Mouse (Mus musculus) embryonic facial prominence, embryonic 11.5 days (tissue): Measurements from ENCODE around the gene Pin1. TPM values are rescaled to one million over a fixed set of nuclear protein-coding genes. Genes with fewer than 3 reads are reported as not detected.

Source experiments
- ATAC-seq: fragments of 200-750 bp; cut with Nextera tagmentation; replicated peaks from 2 replicates; pipeline ENCODE4 v1.8.0; 2017; ENCODE audit warnings: low read depth; ENCODE audit not compliant: insufficient number of reproducible peaks, low FRiP score, low TSS enrichment
- DNase-seq: peaks from one replicate; pipeline ENCODE4 v3.0.0-alpha.2; 2015; ENCODE audit warnings: low spot score
- H3K27ac ChIP-seq: fragments of 300-500 bp; sonication (generic); replicated peaks from 2 replicates; pipeline ENCODE4 v1.5.1; 2014; ENCODE audit warnings: mild to moderate bottlenecking, low read depth, low read length, control low read depth
- H3K27me3 ChIP-seq: fragments of 300-500 bp; sonication (generic); 2 replicates; pipeline ENCODE4 v1.6.1; 2014; ENCODE audit warnings: mild to moderate bottlenecking, low read length, moderate library complexity, mixed read lengths; ENCODE audit not compliant: control insufficient read depth, insufficient read depth
- H3K36me3 ChIP-seq: fragments of 300-500 bp; sonication (generic); replicated peaks from 2 replicates; pipeline ENCODE4 v1.6.1; 2014; ENCODE audit warnings: low read depth, mild to moderate bottlenecking, low read length, moderate library complexity, mixed read lengths; ENCODE audit not compliant: control insufficient read depth, insufficient read depth
- H3K4me1 ChIP-seq: fragments of 300-500 bp; sonication (generic); 2 replicates; pipeline ENCODE4 v1.6.1; 2014; ENCODE audit warnings: low read length, mixed read lengths; ENCODE audit not compliant: control insufficient read depth, insufficient read depth
- H3K4me2 ChIP-seq: fragments of 300-500 bp; sonication (generic); 2 replicates; pipeline ENCODE4 v1.6.1; 2014; ENCODE audit warnings: low read depth, mild to moderate bottlenecking, control low read depth, low read length, moderate library complexity
- H3K4me3 ChIP-seq: fragments of 300-500 bp; sonication (generic); 2 replicates; pipeline ENCODE4 v1.5.1; 2014; ENCODE audit warnings: low read depth, low read length, control low read depth
- H3K9ac ChIP-seq: fragments of 300-500 bp; sonication (generic); replicated peaks from 2 replicates; pipeline ENCODE4 v1.6.1; 2014; ENCODE audit warnings: mild to moderate bottlenecking, control low read depth, low read length
- H3K9me3 ChIP-seq: fragments of 300-500 bp; sonication (generic); replicated peaks from 2 replicates; pipeline ENCODE4 v1.6.1; 2016; ENCODE audit warnings: mild to moderate bottlenecking, low read length, inconsistent platforms, mixed read lengths; ENCODE audit not compliant: control insufficient read depth
- WGBS: fragments of 180-500 bp; shearing (Covaris S2); extraction: QIAGEN DNeasy Blood & Tissue Kit; methylation state at CpG from one replicate; pipeline ENCODE4 v1.1.7; 2014; 5-methylcytosine and 5-hydroxymethylcytosine counted together
- polyA plus RNA-seq: library from polyadenylated mRNA; unstranded; fragments of >200 nt; fragmentation: Nextera tagmentation; extraction: Ambion mirVana; gene quantifications from 2 replicates; pipeline ENCODE4 v1.2.1, GENCODE M21; 2014

The Pin1 gene
- polyA plus RNA-seq, 1 experiment from 2014 or later: 59.5 TPM

DNA sequence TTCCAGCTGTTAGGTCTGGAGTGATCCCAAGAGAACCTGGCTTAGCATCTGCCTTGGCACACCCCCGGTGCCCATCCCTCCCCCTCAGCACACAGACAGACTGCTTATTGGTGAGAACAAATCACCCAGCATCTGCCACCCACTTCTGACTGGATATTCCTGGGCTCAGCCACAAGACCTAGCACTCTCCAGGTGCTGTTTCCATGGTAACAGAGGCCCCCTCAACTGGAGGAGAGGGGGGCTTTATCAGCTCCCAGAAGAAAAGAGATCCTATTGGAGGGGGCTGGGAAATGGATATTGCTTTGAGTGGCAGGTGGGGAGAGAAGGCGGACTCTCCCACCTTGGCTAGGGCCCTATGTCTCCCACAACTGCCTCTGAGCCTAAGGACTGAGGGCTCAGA lies 12.1 kb downstream of the Pin1 start:
- H3K4me3 ChIP-seq: no peak overlapping the region
- 0 out of 2 replicates have a peak, but pooled peaks have one; percentile 10 for ATAC-seq
- no peak overlapping the region for H3K4me2 ChIP-seq
- H3K27ac ChIP-seq: no peak overlapping the region
- no peaks in the 10 kb centered on the region for H3K27me3 ChIP-seq
- DNase-seq: no peak
- no peaks in the 10 kb centered on the region for H3K9me3 ChIP-seq
- H3K4me1 ChIP-seq: no peaks in the 10 kb centered on the region
- peaks cover 7% of the 10 kb centered on the region; the same call in 1 of the 2 replicates for H3K36me3 ChIP-seq
- WGBS: 90% methylated on average over 2 of the region's 2 CpGs
- H3K9ac ChIP-seq: no peak overlapping the region

DNA sequence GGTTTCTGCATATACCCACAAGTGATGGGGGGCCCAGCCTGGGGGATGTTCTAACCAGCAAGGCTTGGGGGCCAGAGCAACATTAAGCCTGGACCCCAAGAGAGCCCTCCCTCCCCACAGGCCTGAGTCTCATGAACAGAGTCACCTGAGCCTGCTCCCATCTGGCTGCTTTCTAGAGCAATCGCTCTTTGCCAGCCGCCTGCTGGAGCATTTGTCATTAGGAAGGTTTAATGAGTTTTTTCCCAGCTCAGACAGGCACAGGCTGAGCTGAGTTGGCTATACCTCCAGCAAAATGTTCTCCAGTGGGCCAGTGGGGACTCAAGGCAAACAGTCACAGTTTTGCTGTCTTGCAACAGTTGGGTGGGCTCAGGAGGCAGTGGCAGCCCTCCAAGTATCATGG lies 12.5 kb downstream of the Pin1 start:
- WGBS: 76% methylated on average over 2 of the region's 2 CpGs
- Histone ChIP-seq H3K36me3 (peaks cover 7% of the 10 kb centered on the region; the same call in 1 of the 2 replicates), H3K4me3 (no peak overlapping the region), H3K27ac (no peak overlapping the region), H3K27me3 (no peaks in the 10 kb centered on the region), H3K4me2 (no peak overlapping the region), H3K4me1 (no peaks in the 10 kb centered on the region), H3K9ac (no peak overlapping the region), H3K9me3 (no peaks in the 10 kb centered on the region)
- ATAC-seq: no peak
- no peak for DNase-seq

DNA sequence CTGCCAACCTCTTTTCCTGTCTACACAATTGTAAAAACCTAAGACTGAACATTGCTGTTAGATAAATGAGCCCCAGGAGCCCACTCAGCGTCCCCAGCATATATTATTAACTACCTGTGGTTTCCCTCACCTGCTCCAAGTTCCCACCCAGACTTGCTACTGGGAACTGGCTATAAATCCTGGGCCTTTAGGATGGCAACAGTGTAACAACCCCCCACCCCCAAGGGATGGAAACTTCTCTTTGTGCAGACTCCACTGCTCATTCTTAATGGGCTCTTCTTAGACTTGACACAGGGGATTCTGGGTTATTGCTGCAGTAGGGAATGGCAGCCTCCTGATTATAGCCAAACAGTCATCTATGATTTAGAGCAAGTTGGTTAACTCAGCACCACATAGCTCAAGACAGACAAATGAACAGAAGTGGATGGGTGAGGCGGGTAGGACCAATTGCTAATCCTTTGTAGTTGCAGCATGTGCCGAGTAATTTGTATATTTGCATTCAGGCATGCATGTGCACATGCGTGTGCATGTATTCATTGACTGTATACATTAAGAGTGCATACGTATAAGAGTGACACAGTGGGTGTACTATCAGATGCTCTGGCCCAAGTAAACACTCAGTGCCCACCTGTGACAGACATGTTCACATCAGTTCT lies 13.2 kb downstream of the Pin1 start:
- Histone ChIP-seq H3K27ac (no peak overlapping the region), H3K9ac (no peak overlapping the region), H3K9me3 (no peaks in the 10 kb centered on the region), H3K36me3 (peaks cover 7% of the 10 kb centered on the region; the same call in 1 of the 2 replicates), H3K4me3 (no peak overlapping the region), H3K4me2 (no peak overlapping the region), H3K4me1 (no peaks in the 10 kb centered on the region), H3K27me3 (no peaks in the 10 kb centered on the region)
- 75% methylated on average over 5 of the region's 5 CpGs for WGBS
- no peak for ATAC-seq
- DNase-seq: no peak

DNA sequence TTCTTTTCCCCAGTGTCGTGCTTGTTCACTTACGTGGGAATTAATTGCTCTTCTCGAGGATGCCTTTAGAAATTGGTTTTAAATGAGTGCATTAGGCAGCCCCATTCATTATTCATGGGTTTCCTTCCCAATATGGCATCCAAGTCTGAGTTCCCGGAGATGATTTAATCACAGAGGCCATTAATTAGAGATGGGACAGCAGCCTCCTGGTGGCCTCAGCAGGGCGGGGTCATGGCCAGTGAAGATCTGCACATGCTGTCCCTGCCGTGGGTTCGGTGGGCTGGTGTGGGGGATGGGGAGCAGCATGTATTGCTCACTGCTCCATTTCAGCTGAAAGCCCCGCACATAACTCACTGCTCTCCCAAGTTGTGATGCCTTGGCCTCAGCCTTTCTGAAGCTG lies 14.0 kb downstream of the Pin1 start:
- Histone ChIP-seq H3K4me1 (no peaks in the 10 kb centered on the region), H3K9me3 (no peaks in the 10 kb centered on the region), H3K4me3 (no peak overlapping the region), H3K36me3 (peaks cover 7% of the 10 kb centered on the region; the same call in 1 of the 2 replicates), H3K27me3 (no peaks in the 10 kb centered on the region), H3K9ac (no peak overlapping the region), H3K27ac (no peak overlapping the region), H3K4me2 (no peak overlapping the region)
- WGBS: 36% methylated on average over 8 of the region's 8 CpGs
- no peak for ATAC-seq
- no peak for DNase-seq

DNA sequence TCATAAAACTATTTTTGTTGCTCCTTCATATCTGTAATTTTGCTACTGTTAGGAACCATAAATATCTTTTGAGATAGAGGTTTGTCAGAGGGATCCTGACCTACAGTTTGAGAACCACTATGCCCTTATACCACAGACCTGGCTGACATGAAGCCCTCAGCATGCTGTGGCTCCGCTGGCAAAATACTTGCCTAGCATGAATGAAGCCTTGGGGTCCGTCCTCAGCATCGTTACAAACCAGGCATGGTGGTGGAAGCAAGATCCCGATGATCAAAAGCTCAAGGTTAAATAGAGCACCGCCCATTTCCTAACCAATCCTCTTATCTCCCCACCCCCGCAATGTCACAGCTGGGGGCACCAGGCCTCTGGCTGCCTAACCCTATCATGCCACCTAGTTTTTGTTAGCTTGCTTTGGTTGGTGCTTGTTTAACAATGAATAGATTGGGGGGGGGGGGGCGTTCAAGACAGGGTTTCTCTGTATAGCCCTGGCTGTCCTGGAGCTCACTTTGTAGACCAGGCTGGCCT lies 14.7 kb downstream of the Pin1 start:
- H3K27ac ChIP-seq: no peak overlapping the region
- ATAC-seq (no peak), DNase-seq (no peak)
- peaks cover 6% of the 10 kb centered on the region; the same call in 1 of the 2 replicates for H3K36me3 ChIP-seq
- WGBS: 14% methylated on average over 7 of the region's 7 CpGs
- H3K9ac ChIP-seq: no peak overlapping the region
- no peaks in the 10 kb centered on the region for H3K27me3 ChIP-seq
- no peaks in the 10 kb centered on the region for H3K9me3 ChIP-seq
- H3K4me2 ChIP-seq: no peak overlapping the region
- H3K4me1 ChIP-seq: no peaks in the 10 kb centered on the region
- no peak overlapping the region for H3K4me3 ChIP-seq

DNA sequence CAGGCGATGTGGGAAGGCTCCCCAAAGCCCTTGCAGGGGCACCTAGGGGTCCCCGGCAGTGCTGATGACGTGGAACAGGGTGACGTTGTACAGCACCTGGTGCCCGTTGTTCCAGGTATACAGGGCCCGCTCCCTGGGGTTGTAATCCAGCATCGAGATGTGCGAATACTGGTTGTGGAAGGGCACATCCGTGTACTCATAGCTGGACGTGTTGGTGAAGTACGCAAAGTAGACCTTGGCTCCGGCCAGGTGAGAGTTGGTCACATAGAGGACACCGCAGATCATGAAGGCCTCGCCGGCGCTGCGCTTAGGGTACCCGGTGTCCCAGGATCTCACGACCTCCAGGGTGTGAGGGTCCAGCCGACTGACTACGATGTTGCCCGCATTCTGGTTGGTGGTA lies 16.2 kb downstream of the Pin1 start:
- Histone ChIP-seq H3K4me2 (no peak overlapping the region), H3K4me1 (no peaks in the 10 kb centered on the region), H3K27me3 (no peaks in the 10 kb centered on the region), H3K4me3 (no peak overlapping the region), H3K9me3 (no peaks in the 10 kb centered on the region), H3K27ac (no peak overlapping the region), H3K9ac (no peak overlapping the region), H3K36me3 (peaks cover 3% of the 10 kb centered on the region; the same call in 1 of the 2 replicates)
- no peak for DNase-seq
- WGBS: 92% methylated on average over 22 of the region's 22 CpGs
- ATAC-seq: no peak

DNA sequence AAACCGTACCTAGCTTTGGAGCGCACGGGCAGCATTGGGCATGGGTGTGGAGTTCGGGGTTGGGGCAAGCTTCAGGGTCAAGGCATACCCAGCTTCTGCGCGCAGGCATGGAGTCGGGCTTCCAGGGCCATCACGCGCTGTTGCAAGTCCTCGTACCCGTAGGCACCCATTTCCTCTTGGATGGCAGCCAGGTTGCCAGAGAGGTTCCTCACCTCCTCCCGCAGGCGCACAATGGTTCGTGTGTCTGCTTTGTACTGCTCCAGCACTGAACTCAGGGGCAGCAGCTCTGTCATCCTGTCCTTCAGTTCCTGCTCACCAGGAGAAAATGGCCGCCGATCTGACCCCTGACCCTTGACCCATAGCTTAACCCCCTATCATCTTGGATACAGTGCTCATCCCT lies 20.2 kb downstream of the Pin1 start:
- H3K4me3 ChIP-seq: no peak overlapping the region
- no peak overlapping the region for H3K4me2 ChIP-seq
- H3K27ac ChIP-seq: no peak overlapping the region
- WGBS: 83% methylated on average over 16 of the region's 16 CpGs
- H3K4me1 ChIP-seq: no peaks in the 10 kb centered on the region
- no peaks in the 10 kb centered on the region for H3K27me3 ChIP-seq
- H3K9ac ChIP-seq: no peak overlapping the region
- ATAC-seq (no peak), DNase-seq (no peak)
- no peaks in the 10 kb centered on the region for H3K9me3 ChIP-seq
- no peaks in the 10 kb centered on the region for H3K36me3 ChIP-seq

DNA sequence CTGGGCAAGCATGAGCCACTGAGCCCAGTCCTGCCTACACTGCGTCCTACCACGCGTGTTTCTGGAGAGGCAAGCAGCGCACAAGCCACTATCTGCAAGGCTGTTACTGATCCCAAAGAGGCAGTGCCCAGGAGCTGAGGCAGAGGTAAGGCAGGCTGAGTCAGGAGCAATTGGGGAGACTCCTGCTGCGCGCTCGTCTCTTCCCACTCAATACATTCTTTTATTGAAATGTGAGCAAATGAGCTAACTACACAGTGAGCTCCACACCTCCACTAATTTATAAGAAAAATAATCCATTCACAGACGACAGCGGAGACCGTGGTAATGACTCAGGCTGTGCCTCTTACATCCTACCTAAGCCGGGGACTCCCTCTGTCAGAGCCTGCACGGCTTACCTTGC lies 26.0 kb downstream of the Pin1 start:
- H3K4me1 ChIP-seq: no peaks in the 10 kb centered on the region
- H3K27ac ChIP-seq: no peak overlapping the region
- DNase-seq: no peak

More for the DNA sequence above, 26.0 kb downstream of the Pin1 start:
- Histone ChIP-seq H3K9ac (no peak overlapping the region), H3K36me3 (no peaks in the 10 kb centered on the region), H3K4me3 (no peak overlapping the region), H3K4me2 (no peak overlapping the region), H3K27me3 (no peaks in the 10 kb centered on the region), H3K9me3 (no peaks in the 10 kb centered on the region)
- 88% methylated on average over 12 of the region's 12 CpGs for WGBS
- no peak for ATAC-seq
